Mouse (Mus musculus): ENCODE results near the gene Cnnm3. TPM values are rescaled to one million over a fixed set of nuclear protein-coding genes. Genes with fewer than 3 reads are reported as not detected.

The Cnnm3 gene
- polyA plus RNA-seq, 1 experiment, result 37.0 TPM

DNA sequence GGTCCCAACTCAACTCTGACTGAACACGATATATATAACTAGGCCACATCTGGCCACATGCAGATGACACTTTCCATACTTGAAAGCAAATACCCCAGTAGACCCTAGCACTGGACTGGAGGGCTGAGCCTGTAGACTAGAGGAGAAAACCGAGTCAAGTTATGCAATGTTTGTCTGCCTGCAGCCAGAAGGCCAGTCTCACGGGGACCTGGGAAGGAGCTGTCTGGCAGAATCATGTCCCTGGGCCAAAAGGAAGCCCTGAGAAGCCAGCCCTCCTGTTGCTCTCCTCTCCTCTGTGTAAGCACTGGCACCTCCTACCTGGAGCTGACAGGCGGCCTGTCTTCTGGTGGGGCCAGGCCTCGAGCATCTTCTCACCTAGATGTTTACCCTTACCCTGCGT, 63.7 kb downstream of the Cnnm3 start:
- 60% methylated on average over 6 of the region's 6 CpGs for WGBS

DNA sequence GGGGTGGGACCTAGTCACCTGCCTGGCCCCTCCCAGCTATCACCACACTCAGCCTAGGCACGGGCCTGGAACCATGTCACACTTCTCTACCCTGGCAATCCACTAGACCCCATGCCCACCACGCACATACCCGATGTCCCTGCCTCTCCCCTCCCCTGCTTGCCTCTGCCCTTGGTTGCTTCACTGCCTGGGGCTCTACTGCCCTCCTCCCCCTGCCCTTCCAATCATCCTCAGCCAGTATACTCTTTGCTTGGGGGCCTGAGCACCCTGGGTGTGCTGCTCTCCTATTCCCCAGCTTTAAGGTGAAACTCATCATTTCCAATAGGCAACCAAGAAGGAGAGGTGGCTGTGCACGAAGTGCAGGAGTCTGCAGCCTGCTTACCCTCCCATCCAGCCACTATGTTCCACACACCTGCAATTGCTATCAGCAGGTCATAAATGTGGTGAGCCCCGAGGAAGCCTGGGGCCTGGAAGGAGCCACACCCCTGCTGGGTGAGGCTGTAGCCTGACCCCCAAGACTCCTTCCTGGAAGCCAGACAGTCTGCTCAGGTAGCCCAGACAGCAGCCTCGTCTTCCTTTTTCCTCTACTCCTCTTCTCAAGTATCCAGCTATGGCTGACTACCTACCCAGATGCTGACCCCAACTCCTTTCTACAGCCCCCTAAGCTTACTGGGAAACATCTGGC, 65.5 kb downstream of the Cnnm3 start:
- Histone ChIP-seq H3K4me1 (ENCODE audit: control insufficient read depth, insufficient read depth, low read length) (peaks cover 15% of the 10 kb centered on the region), H3K4me3 (replicated peaks; ENCODE audit: extremely low read depth, low read depth, low read length) (no peak overlapping the region)
- no peak for DNase-seq
- 71% methylated on average over 6 of the region's 6 CpGs for WGBS
- TF ChIP-seq CTCF (IDR thresholded peaks at IDR 0.05; ENCODE audit: insufficient read depth, low read length) (no peak), POLR2A (IDR thresholded peaks at IDR 0.05; ENCODE audit: borderline replicate concordance, extremely low read depth, low read depth, low read length) (no peak)

More for the DNA sequence above, 63.7 kb downstream of the Cnnm3 start:
- Histone ChIP-seq H3K4me1 (ENCODE audit: control insufficient read depth, insufficient read depth, low read length) (peaks cover 18% of the 10 kb centered on the region), H3K4me3 (replicated peaks; ENCODE audit: extremely low read depth, low read depth, low read length) (no peak overlapping the region)
- no peak for DNase-seq
- no peak for TF ChIP-seq POLR2A (IDR thresholded peaks at IDR 0.05; ENCODE audit: borderline replicate concordance, extremely low read depth, low read depth, low read length)
- no peak for TF ChIP-seq CTCF (IDR thresholded peaks at IDR 0.05; ENCODE audit: insufficient read depth, low read length)

Other genes starting within 250 kb of the Cnnm3 start
- 23.5 and 26.4 TPM in 2 replicates for gene Neurl3, start 237.2 kb upstream of the Cnnm3 start, polyA plus RNA-seq (2012; rRNA removed)
- gene Arid5a, start 204.1 kb upstream of the Cnnm3 start, polyA plus RNA-seq (2012; rRNA removed), result 11.2 and 13.8 TPM in 2 replicates
- gene Kansl3, start 142.7 kb upstream of the Cnnm3 start, polyA plus RNA-seq (2012; rRNA removed), result 38.3 and 45.3 TPM in 2 replicates
- gene Fer1l5, start 139.6 kb upstream of the Cnnm3 start, polyA plus RNA-seq (2012; rRNA removed), result 0.05 and 0.07 TPM in 2 replicates
- gene Lman2l, start 66.6 kb upstream of the Cnnm3 start, polyA plus RNA-seq (2012; rRNA removed), result 9.7 and 15.9 TPM in 2 replicates
- gene Cnnm4, start 40.2 kb upstream of the Cnnm3 start, polyA plus RNA-seq (2012; rRNA removed), result 5.6 and 5.9 TPM in 2 replicates
- 13.7 and 36.2 TPM in 2 replicates for gene Ankrd23, start 25.0 kb downstream of the Cnnm3 start, polyA plus RNA-seq (2012; rRNA removed)
- not detected in 2 replicates for gene Gm42417, start 27.6 kb downstream of the Cnnm3 start, polyA plus RNA-seq (2012; rRNA removed)
- gene Ankrd39, start 35.6 kb downstream of the Cnnm3 start, polyA plus RNA-seq (2012; rRNA removed), result 22.1 and 22.8 TPM in 2 replicates
- 23.0 and 23.7 TPM in 2 replicates for gene Sema4c, start 46.5 kb downstream of the Cnnm3 start, polyA plus RNA-seq (2012; rRNA removed)
- gene Fam178b, start 171.3 kb downstream of the Cnnm3 start, polyA plus RNA-seq (2012; rRNA removed), result 11.2 and 13.9 TPM in 2 replicates
- gene Cox5b, start 179.6 kb downstream of the Cnnm3 start, polyA plus RNA-seq (2012; rRNA removed), result 249 and 279 TPM in 2 replicates
- gene 4933424G06Rik, start 198.3 kb downstream of the Cnnm3 start, polyA plus RNA-seq (2012; rRNA removed), result not detected in 2 replicates
- 107 and 111 TPM in 2 replicates for gene Actr1b, start 202.6 kb downstream of the Cnnm3 start, polyA plus RNA-seq (2012; rRNA removed)
- gene Zap70, start 249.9 kb downstream of the Cnnm3 start, polyA plus RNA-seq (2012; rRNA removed), result 10.9 and 12.9 TPM in 2 replicates